Mouse (Mus musculus) cerebellum, adult 9-10 months (tissue): ENCODE measurements at regions not wholly inside any gene's neighbourhood (a gene's known extent, or its start where the extent isn't known, plus 50 kb on each side); places are given as distances from the start of the nearest gene placed in this dataset.
"Not testable (repeated sequence)": the region's sequence is repeated elsewhere in the genome, so short reads cannot be mapped to it uniquely, and the experiment has no call there.

Source experiments
- DNase-seq: peaks from one replicate; pipeline ENCODE4 v3.0.0; 2022

DNA sequence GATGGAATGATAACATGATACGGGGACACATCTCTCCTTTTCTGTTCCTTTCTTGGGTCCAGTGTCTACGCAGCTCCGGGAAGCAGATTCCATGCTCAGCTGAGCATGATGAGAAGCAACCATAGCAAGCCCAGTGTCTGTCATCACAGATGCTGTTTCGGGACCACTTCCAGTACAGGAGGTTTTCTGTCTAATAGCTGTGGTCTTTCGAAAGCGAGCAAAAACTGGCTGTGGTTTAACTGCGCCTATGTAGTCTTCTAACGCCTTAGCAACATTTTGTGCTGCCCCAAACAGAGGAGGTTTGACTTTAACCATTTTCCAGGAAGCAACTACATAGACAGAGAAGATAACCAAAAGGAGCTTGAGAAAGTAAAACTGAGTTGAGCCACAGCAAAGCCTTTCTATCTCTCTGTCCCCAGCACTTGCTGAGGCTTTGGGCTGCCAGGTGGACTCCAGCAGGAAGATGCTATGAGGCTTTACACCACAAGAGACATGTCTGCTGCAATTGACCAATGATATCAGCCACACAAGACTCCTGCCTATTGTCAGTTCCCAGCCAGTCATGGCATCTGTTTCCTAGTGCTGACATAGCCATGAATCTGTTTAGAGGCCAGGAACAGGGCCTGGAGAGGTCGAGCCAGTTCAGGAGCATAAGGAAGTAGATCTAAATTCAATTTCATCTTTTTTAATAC, 95.1 kb downstream of the Stard3nl start:
- peak; percentile 46 for DNase-seq

- peak; percentile 34 for DNase-seq
Observed at GRCm38 (mm10) chr13:19296325-19296724, 99.3 kb downstream of the Stard3nl start.

DNA sequence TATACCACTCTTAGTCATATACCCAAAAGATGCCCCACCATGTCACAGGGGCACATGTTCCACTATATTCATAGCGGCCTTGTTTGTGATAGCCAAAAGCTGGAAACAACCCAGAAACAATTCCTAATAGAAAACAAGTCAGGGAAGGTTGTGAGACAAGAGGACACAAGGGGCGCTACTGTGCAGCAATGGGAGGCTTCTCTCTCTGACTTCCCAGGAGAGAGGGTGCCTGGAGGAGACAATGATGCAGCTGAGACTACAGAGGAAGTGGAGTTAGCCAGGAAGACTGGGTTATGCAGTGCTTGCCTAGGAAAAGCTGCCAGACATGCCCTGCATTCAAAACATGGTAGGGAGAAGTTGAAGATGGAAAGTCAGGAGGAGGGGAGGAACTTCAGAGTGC, 102.6 kb downstream of the Stard3nl start:
- DNase-seq = no peak

DNA sequence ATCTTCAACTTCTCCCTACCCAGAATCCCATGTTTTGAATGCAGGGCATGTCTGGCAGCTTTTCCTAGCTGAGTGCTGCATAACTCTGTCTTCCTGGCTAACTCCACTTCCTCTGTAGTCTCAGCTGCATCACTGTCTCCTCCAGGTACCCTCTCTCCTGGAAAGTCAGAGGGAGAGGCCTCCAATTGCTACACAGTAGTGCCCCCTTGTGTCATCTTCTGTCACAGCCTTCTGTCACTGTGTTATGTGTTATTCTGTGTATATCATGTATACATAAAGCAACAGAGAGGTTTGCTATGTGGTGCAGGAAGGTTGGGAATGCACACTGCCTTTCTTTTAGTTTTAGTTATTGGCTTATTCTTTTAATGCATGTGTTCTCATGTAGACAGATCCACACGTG, 112.4 kb downstream of the Stard3nl start:
- DNase-seq = no peak

DNA sequence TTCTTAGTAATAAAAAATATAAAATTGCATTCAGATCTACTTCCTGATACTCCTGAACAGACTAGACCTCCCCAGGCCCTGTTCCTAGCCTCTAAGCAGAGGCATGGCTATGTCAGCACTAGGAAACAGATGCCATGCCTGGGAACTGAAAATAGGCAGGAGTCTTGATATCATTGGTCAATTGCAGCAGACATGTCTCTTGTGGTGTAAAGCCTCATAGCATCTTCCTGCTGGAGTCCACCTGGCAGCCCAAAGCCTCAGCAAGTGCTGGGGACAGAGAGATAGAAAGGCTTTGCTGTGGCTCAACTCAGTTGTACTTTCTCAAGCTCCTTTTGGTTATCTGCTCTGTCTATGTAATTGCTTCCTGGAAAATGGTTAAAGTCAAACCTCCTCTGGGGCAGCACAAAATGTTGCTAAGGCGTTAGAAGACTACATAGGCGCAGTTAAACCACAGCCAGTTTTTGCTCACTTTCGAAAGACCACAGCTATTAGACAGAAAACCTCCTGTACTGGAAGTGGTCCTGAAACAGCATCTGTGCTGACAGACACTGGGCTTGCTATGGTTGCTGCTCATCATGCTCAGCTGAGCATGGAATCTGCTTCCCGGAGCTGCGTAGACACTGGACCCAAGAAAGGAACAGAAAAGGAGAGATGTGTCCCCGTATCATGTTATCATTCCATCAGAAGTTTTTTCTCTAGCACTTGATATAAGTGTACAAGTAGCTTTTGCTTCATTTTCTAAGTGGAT, 122.9 kb downstream of the Stard3nl start:
- not testable (repeated sequence) for DNase-seq

- DNase-seq = not testable (repeated sequence)
Observed at GRCm38 (mm10) chr13:19264996-19265395, 130.6 kb downstream of the Stard3nl start.

GRCm38 (mm10) chr13:19246558-19246957, 149.0 kb downstream of the Stard3nl start:
- not testable (repeated sequence) for DNase-seq

GRCm38 (mm10) chr13:19242580-19242979, 153.0 kb downstream of the Stard3nl start:
- not testable (repeated sequence) for DNase-seq

DNA sequence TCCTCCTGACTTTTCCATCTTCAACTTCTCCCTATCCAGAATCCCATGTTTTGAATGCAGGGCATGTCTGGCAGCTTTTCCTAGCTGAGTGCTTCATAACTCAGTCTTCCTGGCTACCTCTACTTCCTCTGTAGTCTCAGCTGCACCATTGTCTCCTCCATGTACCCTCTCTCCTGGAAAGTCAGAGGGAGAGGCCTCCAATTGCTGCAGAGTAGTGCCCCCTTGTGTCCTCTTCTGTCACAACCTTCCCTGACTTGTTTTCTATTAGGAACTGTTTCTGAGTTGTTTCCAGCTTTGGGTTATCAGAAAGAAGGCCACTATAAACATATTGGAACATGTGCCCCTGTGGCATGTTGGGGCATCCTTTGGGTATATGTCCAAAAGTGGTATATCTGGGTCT, 159.3 kb downstream of the Stard3nl start:
- DNase-seq = peak; percentile 27

DNA sequence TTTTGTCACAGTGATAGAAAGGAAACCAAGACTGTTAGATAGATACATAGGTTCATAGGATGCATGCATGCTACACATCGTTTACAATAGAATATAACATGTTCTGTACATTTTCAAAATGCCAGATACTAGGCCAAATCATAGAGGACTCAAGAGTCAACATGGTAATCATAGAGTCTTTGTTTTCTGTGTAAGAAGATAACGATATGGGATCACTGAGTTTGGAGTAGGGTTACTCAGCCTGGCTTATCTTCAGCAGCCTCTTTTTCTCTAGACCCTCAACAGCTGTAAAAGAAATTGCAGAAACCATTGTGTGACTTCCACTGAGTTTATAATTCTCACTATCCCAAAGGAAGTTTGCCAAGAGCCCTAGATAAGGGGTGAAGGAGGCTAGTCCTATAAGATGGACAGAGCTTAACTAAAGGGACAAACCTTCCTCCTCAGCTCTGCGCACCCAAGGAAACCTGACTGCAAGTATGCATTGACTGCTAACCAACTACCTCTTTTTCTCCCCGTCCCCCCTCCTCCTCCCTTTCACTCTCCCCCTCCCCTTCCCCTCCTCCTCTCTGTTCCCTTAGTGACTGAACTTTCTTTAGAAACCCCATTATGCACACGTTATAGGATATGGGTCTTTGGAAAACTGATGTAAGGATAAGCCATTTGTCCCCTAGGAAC, 160.8 kb downstream of the Stard3nl start:
- no peak for DNase-seq

GRCm38 (mm10) chr13:19220004-19220403, 175.6 kb downstream of the Stard3nl start:
- DNase-seq = not testable (repeated sequence)

DNA sequence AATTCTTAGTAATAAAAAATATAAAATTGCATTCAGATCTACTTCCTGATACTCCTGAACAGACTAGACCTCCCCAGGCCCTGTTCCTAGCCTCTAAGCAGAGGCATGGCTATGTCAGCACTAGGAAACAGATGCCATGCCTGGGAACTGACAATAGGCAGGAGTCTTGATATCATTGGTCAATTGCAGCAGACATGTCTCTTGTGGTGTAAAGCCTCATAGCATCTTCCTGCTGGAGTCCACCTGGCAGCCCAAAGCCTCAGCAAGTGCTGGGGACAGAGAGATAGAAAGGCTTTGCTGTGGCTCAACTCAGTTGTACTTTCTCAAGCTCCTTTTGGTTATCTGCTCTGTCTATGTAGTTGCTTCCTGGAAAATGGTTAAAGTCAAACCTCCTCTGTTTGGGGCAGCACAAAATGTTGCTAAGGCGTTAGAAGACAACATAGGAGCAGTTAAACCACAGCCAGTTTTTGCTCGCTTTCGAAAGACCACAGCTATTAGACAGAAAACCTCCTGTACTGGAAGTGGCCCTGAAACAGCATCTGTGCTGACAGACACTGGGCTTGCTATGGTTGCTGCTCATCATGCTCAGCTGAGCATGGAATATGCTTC, 176.1 kb downstream of the Stard3nl start:
- not testable (repeated sequence) for DNase-seq

GRCm38 (mm10) chr13:19204669-19205068, 190.9 kb downstream of the Stard3nl start:
- DNase-seq = no peak

GRCm38 (mm10) chr13:19202320-19202719, 193.3 kb downstream of the Stard3nl start:
- not testable (repeated sequence) for DNase-seq
